Mouse (Mus musculus): ENCODE data around the gene Vps33b.

GRCm38 (mm10) chr7:80340793-80341192 lies 71.3 kb downstream of the Vps33b start, which contains the start of gene Unc45a:
- TF ChIP-seq CTCF (IDR thresholded peaks at IDR 0.05; ENCODE audit: low read depth) = peak; percentile 88
- TF ChIP-seq EP300 (IDR thresholded peaks at IDR 0.05; ENCODE audit: low read depth) = no peak

All from liver, embryonic 14.5 days (tissue).